In genomic region chr6:52524226-52524625, GRCm38 (mm10) we compare ENCODE assay signal across 27 mouse cellular contexts.
"Had no signal": no experiment of that assay in that cellular context is flagged by ENCODE, and none has a peak within 500 bp of the region (broad histone marks: within the 10 kb centered on the region; RNA-seq: fewer than 3 reads in every experiment).

No protein-coding gene starts in this region.

- H3K36me3 ChIP-seq: embryonic facial prominence, embryonic 12.5 days; embryonic facial prominence, embryonic 13.5 days; embryonic facial prominence, embryonic 15.5 days; forebrain, embryonic 10.5 days; forebrain, embryonic 12.5 days; forebrain, embryonic 15.5 days had no signal

- H3K27me3 ChIP-seq: embryonic facial prominence, embryonic 12.5 days; embryonic facial prominence, embryonic 13.5 days; embryonic facial prominence, embryonic 15.5 days; forebrain, embryonic 13.5 days; forebrain, embryonic 15.5 days had no signal

- H3K9me3 ChIP-seq: embryonic facial prominence, embryonic 12.5 days; embryonic facial prominence, embryonic 13.5 days; embryonic facial prominence, embryonic 15.5 days; forebrain, embryonic 10.5 days; forebrain, embryonic 12.5 days; forebrain, embryonic 13.5 days; forebrain, embryonic 15.5 days had no signal

- H3K4me2 ChIP-seq: embryonic facial prominence, embryonic 12.5 days; embryonic facial prominence, embryonic 13.5 days; embryonic facial prominence, embryonic 15.5 days; forebrain, embryonic 12.5 days; forebrain, embryonic 13.5 days; forebrain, embryonic 15.5 days had no signal

- H3K4me1 ChIP-seq: embryonic facial prominence, embryonic 12.5 days; embryonic facial prominence, embryonic 13.5 days; embryonic facial prominence, embryonic 15.5 days; forebrain, embryonic 10.5 days; forebrain, embryonic 12.5 days; forebrain, embryonic 13.5 days; forebrain, embryonic 15.5 days had no signal

- DNase-seq: cerebellum, adult 2 months; cerebellum, adult 8-10 months; cerebellum, adult 9-10 months; cerebellum, adult 9-11 months; cerebellum, postnatal 10 days; cerebellum, postnatal 14 days; cerebellum, postnatal 25 days; cerebellum, postnatal 36 days; embryo, embryonic 11 days; forebrain, postnatal 0 days; gastrocnemius, adult 2 months; gastrocnemius, postnatal 10 days; gastrocnemius, postnatal 14 days; gastrocnemius, postnatal 25 days; gastrocnemius, postnatal 36 days; heart, adult 18-20 months; heart, adult 2 months had no signal

- H3K9ac ChIP-seq: embryonic facial prominence, embryonic 12.5 days; embryonic facial prominence, embryonic 13.5 days; embryonic facial prominence, embryonic 15.5 days; forebrain, embryonic 12.5 days; forebrain, embryonic 13.5 days; forebrain, embryonic 15.5 days; forebrain, postnatal 0 days had no signal

- H3K4me3 ChIP-seq: embryonic facial prominence, embryonic 12.5 days; embryonic facial prominence, embryonic 13.5 days; embryonic facial prominence, embryonic 15.5 days; erythroblast, embryonic 14.5 days; forebrain, embryonic 10.5 days; forebrain, embryonic 12.5 days; forebrain, embryonic 13.5 days; forebrain, embryonic 15.5 days; gastrocnemius, adult 2 months; heart, adult 2 months had no signal

- ATAC-seq: forebrain, embryonic 13.5 days; forebrain, embryonic 14.5 days; forebrain, embryonic 15.5 days; forebrain, embryonic 16.5 days; forebrain, postnatal 0 days had no signal

- H3K27ac ChIP-seq: embryonic facial prominence, embryonic 12.5 days; embryonic facial prominence, embryonic 13.5 days; embryonic facial prominence, embryonic 15.5 days; forebrain, embryonic 10.5 days; forebrain, embryonic 12.5 days; forebrain, embryonic 13.5 days; forebrain, embryonic 15.5 days; gastrocnemius, adult 2 months; heart, adult 2 months had no signal
